Mouse (Mus musculus) right cerebral cortex, postnatal 14 days (tissue): Measurements from ENCODE around the gene Cyb5r1.

Experiments
- DNase-seq: peaks from one replicate; pipeline ENCODE4 v3.0.0; 2022

Gene Cyb5r1

DNA sequence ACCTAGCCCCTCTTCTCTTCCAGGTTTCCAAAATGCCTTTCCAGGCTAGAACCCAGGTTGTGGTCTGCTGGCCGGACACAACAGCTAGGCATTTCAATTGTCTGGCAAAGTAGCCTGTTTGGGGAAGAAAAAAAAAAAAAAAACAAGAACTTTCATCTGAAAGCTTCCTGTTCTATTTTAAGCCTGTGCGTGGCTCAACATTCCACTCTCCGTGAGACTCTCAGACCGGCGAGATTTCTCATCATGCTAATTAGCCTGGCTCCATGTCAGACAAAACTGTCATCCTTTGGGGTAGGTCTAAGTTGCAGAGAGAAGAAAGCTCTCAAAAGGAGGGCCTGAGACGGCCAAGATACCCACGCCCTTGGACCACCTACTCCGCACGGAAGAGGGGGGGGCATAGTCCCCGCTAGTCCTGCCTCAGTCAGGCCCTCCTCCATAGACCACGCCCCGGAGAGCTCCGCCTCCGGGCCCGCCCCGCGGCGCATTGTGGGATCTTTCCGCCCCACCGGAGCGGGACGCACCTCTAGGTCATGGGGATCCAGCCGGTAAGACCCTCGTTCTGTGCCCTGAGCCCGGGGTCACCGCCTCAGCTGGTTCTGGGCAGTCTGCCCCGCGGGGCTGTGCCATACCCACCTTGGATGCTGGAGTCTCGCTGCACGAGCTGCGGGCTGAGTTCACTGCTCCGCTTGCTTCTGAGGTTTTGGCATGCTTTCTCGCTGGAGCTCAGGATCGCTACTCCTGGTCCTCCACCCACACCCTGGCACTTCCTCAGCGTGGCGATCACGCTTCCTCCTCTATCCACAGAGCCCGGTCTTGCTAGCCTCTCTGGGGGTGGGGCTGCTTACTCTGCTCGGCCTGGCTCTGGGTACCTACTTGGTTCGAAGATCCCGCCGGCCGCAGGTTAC, at the start of gene Cyb5r1:
Gene Cyb5r1 (plus strand): TSS at position 51 of the 905 bp plus-strand sequence.
- peak; percentile 34 for DNase-seq

DNA sequence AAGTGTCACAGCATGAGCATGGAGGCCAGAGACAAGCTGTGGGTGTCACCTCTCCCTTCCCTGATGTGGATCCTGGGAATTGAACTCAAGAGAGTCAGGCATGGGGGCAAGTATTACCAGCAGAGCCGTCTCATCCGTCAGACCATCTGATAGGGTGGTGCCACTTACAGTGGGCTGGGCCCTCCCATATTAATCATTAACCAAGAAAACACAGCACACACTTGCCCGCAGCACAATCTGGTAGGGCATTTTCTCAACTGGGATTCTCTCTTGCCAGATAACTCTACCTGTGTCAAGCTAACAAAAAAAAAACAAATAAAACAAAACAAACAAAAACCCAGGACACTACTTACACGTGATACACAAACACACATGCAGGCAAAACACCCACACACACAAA, 47.9 kb upstream of the Cyb5r1 start:
- no peak for DNase-seq

DNA sequence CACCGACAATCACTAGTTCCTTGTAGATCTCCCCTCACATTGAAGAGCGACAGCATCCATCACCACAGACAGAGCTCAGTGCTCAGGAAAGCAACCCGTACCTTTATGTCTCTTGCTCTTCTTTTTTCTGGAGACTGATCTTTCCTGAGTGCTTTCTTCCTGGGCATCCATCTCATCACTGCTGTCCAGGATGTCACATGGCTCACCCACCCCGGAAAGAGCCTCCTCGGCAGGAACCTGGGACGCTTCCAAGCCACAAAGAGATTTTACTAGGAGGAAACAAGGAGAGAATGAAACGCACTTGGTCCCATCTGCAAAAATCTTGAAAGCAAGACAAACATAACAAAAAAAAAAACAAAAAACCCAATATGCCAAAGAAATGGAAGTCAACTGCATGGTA, 44.7 kb upstream of the Cyb5r1 start:
- no peak for DNase-seq

DNA sequence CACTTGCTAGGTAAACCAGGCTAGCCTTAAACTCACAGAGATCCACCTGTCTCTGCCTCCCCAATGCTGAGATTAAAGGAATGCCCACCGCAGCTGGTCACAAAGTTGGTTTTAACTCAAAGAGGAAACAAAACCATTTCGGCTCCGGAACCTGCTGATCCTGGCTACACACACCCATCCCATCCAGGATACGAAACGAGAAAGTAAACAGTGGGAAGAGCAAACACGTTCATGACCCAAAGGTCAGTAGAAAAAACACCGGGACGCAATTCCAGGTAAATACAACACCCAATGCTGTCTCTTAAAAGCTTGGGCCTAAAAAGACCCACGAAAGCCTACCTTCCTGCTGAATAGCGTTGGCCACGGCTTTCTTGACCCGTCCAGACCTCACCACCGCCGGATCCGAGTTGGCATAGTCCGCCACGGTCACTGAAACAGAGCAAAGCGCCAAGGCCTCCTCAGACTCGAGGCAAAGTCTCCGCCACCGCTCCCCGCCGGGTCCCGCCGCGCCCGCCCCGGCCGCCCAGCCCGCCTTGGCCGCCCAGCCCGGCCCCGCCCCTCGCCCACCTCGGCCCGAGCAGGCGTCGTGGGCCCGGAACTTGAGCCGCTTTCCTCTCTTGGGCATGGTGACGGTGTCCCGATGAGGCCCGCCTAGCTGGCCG, 44.0 kb upstream of the Cyb5r1 start:
- no peak for DNase-seq

DNA sequence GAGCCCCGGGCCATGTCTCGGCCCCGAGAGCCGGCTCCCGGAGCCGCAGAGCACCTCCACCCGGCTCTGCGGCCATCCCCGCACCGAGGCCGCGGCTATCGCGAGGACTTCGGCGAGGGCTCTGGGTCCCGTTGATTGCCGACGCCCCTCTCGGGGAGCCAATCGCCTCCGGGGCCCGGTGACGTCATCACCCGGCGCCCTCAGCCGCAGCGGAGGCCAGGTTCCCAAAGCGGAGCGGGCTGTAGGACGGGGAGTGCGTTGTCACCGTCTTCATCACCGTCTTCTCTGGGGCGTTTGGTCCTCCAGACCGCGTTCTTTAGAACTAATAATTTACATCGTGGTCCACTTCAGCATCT, 43.5 kb upstream of the Cyb5r1 start, which contains the start of gene Tmem183a:
Gene Tmem183a (minus strand): TSS at position 123 of the 356 bp plus-strand sequence.
- peak; percentile 97 for DNase-seq

DNA sequence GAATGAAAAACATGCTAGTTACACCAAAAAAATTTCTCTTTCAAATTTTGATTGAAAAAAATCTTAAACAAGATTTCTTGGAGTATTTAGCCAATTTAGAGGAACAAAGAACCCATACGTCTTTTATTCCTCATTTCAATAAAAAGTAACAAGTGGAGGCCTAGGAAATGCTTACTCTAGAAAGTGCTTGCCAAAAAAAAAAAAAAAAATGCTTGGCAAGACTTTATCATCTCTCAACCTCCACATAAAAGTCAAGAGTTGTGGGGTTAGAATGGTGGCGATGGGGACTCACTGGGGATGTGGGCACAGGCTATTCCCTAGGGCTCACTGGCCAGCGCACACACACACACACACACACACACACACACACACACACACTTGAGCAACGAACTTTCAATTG, 42.2 kb upstream of the Cyb5r1 start:
- DNase-seq: no peak

DNA sequence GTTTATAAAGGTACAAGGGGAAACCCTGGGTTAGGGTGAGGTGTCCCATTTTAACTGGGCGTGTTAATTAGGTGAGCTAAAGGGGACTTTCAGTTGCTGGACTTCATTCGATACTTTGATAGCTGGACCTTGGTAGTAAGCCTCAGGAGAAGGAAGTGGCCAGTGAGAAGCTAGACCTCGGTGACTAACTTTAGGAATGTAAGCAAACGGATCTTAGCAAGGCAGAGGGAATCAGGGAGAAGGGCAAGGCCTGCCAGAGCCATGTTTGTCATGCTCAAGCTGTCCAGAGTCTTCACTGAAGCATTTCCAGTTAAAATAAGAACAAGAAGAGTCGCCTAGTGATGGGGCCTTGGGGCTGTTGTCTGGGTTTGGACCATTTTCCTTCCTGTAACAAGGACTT, 39.9 kb upstream of the Cyb5r1 start:
- no peak for DNase-seq

DNA sequence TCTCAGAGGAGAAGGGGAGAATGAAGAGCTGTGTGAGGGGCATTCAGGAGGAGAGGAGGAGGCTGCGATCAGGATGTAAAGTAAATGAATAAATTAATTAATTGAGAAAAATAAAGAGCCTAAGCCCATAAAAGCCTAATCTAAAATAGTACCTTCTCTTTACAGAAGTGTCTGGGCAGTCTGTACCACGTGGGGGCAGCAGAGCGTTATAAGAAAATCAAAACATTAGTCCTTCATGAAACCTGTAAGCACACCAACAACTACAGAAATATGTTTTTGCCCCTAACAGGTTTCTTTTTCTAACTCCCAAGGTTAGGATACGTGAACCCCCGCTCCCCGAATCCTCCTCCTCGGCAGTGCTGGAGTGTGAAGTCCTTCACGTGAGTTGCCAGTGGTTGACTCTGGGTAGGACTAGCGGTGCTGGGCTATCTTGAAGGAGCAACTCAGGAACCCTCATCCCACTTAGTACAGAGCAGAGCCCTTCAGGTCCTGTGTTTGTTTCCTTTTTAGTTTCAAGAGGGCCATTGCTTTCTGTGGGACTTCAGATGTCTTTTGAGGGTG, 36.5 kb upstream of the Cyb5r1 start:
- peak; percentile 71 for DNase-seq

DNA sequence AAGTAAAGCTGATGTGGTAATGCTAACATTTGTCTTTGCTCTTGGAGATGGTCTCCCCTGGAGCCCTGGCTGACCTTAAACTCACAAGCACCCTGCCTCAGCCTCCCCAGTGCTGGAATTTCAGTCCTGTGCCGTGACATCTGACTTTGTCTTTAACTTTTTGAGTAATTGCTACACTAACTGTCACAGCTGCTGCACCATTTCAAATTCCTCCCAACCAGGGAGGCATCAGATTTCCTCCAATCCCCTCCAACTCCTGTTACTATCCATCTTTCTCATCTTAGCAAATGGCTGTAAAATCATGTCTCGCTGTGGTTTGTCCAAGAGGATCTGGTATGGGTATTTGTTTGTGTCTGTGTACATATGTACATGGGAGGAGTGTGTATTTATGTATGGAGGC, 31.2 kb upstream of the Cyb5r1 start:
- DNase-seq: no peak

DNA sequence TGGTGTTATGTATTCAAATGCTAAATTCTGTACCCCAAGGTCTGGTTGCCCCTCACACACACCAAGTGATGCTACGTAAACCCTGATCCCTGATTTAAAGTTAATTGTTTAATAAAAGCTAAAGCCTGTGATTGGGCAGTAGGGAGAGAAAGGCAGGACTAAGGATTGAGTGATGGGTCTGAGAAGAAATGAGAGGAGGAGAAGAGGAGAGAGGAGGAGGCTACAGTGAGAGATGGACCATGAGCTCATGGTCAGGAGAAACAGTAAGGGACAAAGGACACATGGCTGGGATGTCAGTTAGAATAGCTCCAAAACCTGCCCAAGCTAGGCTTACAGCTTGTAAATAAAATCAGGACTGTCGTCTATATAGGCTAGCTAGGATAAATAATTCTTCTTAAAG, 24.3 kb upstream of the Cyb5r1 start:
- DNase-seq: no peak

DNA sequence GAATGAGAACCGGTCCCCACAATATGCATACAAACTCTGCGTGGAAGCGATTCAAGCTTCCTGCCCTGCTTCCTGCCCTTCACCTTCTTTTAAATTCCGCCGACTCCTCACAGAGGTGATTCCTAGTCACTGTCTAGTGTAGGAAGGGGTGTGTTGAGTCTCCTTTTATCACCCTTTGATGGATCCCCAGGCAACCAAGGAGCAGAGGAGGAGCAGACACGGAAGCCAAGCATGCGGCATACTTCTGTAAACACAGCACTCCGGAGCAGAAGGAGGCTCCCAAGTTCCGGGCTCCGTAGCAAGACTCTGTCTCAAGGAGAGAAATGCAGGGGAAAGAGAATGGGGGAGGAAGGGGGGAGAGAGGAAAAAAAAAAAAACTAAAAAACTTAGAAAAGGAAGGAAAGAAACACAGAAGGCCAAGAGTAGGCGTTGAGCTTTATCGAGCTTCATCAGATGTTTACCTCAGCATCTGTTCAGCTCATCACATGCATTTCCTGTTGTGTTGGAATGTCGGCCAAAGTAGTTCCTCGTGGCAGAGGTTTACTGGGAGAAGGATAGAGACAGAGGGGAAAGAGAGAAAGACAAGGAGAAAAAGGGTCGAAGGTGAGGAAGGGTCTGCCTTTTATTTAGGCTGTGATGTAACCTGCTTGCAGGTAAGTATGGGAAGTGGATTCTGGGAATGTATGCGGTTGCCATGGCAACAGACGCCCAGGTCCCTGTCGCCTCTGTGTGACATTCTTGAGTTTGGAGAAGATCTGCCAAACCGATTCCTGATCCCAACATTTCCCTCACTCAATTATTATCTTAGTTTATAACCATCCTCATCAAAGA, 23.3 kb upstream of the Cyb5r1 start:
- DNase-seq: no peak

DNA sequence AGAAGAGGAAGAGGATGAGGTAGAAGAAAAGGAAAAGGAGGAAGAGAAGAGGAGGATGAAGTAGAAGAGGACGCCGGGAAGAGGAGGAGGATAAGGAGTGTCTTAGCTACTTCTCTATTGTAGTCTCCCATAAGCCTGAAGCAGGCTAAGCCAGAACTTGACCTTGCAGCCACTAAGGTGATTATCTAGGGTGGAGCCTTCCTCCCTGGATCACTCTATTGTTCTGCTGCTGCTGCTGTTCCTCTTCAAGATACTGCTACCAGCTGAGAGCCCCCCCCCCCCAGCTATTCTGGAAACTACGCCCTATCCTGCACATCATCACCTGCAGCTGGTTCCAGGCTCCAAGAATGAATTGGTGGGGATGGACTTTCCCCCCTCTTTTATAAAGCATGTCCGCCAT, 20.8 kb upstream of the Cyb5r1 start:
- DNase-seq: no peak

DNA sequence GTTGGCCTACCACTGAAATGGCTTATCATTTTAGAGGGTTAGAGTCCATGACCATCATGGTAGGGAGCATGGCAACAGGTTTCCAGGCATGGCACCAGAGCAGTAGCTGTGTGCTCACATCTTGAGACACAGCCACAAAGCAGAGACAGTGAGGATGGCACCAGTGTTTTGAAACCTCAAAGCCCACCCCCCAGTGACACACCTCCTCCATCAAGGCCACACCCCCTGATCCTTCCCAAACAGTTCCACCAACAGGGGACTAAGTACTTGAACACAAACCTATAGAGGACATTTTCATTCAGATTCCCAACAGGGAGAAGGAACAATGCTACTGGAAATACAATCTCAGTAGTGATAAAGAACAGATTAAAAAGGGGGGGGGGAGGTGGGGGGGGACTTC, 20.2 kb upstream of the Cyb5r1 start:
- DNase-seq: no peak

DNA sequence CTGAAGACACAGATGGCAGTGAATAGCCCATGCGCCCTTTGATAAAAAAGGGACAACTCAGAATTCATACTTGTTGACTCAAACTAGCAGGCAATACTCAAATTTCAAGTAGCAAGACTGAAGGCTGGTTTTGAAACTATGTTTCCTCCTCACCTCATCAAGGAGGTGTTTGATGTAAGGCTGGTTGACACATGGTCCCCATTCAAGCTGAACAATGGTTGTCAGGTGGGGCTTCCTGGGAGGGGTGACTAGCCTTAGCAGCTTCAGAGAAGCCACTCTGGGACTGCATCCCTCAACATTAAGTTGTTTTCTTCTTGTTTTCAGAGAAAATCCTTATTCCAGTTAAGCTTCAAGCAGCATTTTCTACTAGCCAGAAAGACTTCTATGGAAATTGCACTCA, 19.7 kb upstream of the Cyb5r1 start, which contains the start of gene 4933406M09Rik:
Gene 4933406M09Rik (plus strand): TSS at position 275 of the 400 bp plus-strand sequence.
- DNase-seq: no peak

DNA sequence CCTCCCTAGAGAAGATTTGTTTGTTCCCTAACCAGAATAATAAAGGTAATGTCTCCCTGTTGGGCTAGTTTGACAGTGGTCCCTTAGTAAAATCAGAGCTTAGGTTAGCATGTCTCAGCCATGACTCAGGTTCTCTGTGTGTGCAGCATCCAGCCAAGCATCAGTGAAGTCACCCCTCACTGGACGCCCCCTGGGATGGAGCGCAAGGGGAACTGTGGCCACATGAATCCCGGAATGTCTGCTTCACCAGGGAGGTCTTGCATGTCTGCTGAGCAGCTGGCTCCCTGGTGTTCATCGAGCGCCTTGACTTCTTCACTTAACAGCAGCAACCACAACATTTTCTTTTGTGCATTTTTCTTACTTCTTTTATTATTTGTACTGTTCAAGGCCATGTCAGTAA, 11.5 kb upstream of the Cyb5r1 start:
- DNase-seq: no peak

DNA sequence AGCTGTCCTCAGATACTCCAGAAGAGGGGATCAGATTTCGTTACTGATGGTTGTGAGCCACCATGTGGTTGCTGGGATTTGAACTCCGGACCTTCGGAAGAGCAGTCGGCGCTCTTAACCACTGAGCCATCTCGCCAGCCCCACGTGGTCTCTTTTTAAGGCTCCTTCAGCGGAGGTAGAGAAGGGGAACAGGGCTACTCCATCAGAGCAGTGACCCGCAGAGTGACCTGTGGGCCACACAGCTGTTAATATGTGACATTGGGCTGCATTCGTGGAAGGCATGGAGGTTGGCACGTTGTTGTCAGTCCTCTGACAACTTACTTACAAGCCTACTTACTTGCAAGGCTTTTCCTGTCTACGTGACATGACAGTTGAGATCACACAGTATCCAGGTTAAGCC, 7.1 kb upstream of the Cyb5r1 start:
- no peak for DNase-seq

DNA sequence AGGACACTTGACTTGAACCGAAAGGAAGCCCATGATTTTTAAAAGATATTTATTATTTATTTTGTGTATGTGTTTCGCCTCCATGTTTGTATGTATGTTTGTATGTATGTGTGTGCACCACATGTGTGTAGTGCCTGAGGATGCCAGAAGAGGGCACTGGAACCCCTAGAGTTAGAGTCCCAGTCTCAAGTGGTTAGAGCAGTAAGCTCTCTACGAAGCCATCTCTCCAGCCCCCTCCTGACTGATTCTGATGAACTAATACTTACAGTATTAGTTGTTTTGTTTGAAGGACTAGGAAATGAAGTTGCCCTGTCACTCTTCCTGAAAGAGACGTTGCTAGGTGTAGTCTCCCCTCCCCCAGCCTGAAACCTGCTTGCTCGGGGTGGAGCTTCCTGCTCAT, 5.6 kb upstream of the Cyb5r1 start:
- DNase-seq: no peak

DNA sequence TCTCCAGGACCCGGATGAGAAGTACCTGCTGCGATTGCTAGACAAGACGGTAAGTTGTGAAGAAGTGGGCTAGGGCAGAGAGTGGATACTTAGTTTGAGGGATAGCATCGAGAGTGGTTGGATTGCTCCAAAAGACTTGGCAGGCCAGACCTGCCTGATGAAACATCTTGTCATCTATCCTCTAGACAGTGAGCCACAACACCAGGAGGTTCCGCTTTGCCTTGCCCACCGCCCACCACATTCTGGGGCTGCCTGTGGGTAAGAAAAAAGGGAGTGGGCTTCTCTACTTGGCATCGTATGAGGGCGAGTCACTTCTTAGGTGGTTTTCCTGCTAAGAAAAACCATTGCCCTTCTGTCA, 1.0 kb downstream of the Cyb5r1 start:
- no peak for DNase-seq

DNA sequence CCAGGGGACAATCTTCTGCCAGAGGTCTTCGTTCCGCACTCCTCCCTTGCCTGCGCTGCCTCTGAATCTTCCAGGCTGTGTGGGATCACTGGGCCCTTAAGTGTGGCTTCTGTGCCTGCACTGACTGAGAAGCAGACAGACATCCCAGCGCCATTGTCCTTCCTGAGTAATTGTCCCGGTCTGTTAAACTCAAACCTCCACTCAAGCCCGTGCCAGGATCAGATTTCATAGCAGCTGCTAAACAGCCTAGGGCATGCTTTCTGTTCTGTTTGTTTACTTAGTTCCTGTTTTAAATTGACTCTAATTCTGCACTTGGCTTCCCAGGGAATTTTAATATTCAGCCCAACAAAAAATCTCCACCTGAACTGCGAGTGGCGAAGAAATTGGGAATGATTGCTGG, 2.7 kb downstream of the Cyb5r1 start:
- no peak for DNase-seq

DNA sequence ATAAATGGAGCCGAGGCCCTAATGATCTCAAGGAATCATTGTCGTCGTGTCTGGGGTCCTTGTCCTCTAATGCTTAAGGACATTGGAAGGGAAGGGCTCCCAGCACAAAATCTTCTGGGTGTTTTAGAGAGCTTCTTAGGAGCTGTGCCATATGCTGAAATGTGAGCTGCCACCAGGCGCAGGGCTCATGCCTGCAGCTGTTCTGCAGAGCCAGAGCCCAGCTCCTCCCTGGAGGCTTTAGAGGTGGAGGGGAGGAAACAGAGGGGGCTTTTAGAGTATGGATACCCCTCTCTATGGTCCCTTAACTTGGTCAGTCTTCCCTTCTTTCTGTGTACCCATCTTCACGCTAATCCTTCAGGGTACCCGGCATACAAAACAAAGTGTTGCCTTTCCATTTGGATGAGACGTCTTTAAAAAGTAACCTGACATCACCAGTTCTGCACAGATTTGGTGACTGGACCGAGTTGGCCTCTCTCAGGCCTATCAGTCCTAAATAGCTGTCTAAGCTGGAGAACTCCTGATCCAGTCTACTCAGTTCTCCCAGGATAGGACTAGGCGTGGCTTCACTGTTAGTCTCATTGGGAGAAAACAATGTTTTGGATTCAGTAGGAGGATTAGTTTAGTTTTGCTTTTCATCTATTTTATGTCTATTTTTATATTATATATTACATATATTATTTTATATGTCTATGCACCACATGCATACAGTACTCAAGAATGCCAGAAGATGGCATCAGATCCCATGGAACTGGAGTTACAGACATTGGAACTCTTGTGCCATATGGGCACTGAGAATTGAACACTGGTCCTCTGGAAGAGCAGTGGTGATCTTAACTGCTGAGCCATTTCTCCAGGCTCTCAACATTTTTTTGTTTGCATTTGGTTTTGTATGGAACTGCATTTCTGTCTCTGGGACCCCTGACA, 6.6 kb downstream of the Cyb5r1 start:
- no peak for DNase-seq

DNA sequence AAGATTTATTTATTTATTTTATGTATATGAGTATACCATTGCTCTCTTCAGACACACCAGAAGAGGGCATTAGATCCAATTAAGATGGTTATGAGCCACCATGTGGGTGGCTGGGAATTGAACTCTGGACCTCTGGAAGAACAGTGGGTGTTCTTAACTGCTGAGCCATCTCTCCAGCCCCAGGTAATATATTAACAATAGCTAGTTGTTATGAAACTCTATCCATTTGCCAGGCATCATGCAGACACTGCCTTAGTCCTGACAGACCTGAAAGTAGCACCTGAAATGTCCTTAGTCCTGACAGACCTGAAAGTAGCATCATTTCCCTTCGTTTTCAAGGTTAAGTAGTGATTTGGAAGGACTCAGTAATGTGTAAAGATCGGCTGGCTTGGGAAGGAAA, 8.7 kb downstream of the Cyb5r1 start:
- DNase-seq: no peak
